Mouse (Mus musculus): Measurements from ENCODE around the gene Pip5k1c.

The Pip5k1c gene

GRCm38 (mm10) chr10:81323791-81324530 lies 31.2 kb downstream of the Pip5k1c start:
- DNase-seq (ENCODE audit: low spot score in 2 of 2), result no peak

DNA sequence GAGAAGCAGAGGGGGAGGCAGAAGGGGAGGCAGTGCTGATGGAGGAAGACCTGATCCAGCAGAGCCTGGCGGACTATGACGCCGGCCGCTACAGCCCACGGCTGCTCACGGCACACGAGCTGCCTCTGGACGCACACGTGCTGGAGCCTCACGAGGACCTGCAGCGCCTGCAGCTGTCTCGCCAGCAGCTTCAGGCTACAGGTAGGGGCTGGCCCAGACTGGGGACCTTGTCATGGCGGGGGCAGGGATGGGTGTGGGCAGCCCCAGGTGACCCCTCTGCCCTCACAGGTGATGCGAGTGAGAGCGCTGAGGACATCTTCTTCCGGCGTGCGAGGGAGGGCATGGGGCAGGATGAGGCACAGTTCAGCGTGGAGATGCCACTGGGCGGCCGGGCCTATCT lies 32.4 kb downstream of the Pip5k1c start:
- no peak for DNase-seq (ENCODE audit: low spot score in 2 of 2)

DNA sequence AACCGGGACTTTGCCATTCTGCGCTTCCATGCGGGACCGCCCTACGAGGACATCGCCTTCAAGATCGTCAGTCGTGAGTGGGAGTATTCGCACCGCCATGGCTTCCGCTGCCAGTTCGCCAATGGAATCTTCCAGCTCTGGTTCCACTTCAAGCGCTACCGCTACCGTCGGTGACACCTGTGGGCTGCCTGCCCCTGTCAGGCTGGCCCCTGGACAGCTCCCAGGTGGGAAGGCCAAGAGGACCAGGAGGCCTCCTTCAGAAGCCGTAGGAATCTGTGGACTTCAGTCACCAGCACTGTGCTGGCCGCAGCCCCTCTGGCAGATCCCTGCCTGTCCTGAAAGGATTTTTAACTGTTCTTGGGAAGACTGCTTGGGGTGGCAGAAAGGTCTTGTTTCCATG lies 33.0 kb downstream of the Pip5k1c start:
- no peak for DNase-seq (ENCODE audit: low spot score in 2 of 2)

DNA sequence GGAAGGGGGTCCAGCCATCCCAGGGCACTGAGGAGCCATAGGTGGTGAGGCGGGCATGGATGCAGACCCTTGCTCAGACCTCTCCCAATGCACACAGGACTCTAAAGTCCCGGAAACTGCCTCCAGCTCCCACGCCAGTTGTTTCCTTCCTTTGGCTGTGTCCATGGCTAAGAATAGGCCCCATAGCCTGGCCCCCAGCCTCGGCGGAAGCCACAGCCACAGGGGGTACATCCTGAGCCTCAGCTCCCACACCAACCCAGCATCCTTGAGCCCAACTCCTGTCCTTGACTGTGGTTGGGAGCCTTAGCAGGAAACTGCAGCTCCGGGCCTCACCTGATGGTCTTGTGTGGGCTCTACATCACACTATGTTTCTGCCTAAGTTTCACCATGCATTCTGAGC lies 34.1 kb downstream of the Pip5k1c start:
- peak in 1 of 2 experiments; percentile 42 for DNase-seq (ENCODE audit: low spot score in 2 of 2)

- peak in 1 of 2 experiments; percentile 25 for DNase-seq (ENCODE audit: low spot score in 2 of 2)
These were observed 35.2 kb downstream of the Pip5k1c start for GRCm38 (mm10) chr10:81327959-81328358.

GRCm38 (mm10) chr10:81328386-81328785 lies 35.6 kb downstream of the Pip5k1c start, which contains the start of gene Tbxa2r:
TSS of gene Tbxa2r (plus strand) at chr10:81328731.
- peak; percentile 87 to 89 for DNase-seq (ENCODE audit: low spot score in 2 of 2)

- peak; percentile 86 to 90 for DNase-seq (ENCODE audit: low spot score in 2 of 2)
These were observed 36.6 kb downstream of the Pip5k1c start for GRCm38 (mm10) chr10:81329194-81329975.

DNA sequence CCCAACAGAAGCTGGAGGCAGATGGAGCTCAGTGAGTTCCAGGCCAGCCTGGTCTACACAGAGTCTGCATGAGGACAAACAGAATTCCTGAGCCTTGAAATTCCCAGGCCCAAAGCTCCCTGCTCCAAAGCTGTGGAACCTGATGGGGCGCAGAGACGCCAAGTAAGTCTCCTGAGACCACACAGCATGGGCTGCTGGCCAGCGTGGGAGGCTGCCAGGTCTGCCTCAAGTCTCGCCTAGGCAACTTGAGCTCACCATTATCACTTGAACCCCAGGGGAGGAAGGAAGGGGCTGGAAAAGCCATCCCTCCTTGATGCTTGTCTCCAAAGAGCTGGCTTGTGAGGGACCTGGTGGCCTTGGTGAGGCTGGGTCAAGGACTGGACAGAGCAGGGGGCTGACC lies 37.2 kb downstream of the Pip5k1c start:
- no peak for DNase-seq (ENCODE audit: low spot score in 2 of 2)

DNA sequence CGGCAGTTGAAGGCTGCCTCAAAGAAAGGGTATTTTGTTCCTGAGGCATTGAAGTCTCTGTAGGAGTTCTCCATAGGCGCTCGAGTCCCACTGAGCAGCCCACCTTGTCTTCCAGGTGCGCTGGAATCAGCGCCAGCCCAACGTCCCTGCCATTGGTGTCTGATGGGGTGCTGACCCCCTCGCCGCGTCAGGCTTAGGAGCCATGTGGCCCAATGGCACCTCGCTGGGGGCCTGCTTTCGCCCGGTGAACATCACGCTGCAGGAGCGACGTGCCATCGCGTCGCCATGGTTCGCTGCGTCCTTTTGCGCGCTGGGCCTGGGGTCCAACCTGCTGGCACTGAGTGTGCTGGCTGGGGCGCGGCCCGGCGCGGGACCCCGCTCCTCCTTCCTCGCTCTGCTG lies 39.5 kb downstream of the Pip5k1c start:
- no peak for DNase-seq (ENCODE audit: low spot score in 2 of 2)

GRCm38 (mm10) chr10:81334324-81334723 lies 41.6 kb downstream of the Pip5k1c start:
- no peak for DNase-seq (ENCODE audit: low spot score in 2 of 2)

GRCm38 (mm10) chr10:81335393-81336340 lies 42.9 kb downstream of the Pip5k1c start:
- no peak for DNase-seq (ENCODE audit: low spot score in 2 of 2)

DNA sequence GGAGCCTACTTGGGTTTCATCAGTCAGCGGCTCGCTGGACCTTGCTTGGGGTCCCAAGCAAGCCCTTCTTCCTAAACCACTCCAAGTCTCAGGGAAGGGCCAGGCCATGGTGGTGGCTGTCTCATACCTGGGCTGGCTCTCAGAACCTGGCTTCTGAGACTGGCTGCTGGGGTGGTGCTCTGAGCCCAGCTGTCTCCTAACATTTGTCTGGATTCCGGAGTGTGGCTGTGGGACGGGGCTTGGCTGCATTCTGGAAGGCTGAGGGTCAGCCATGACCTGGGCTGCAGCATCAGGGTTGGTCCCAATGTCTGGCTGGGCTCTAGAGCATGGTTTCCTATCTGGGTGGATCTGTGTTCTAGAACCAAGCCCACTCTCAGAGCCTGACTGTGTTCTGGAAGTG lies 43.8 kb downstream of the Pip5k1c start:
- no peak for DNase-seq (ENCODE audit: low spot score in 2 of 2)

DNA sequence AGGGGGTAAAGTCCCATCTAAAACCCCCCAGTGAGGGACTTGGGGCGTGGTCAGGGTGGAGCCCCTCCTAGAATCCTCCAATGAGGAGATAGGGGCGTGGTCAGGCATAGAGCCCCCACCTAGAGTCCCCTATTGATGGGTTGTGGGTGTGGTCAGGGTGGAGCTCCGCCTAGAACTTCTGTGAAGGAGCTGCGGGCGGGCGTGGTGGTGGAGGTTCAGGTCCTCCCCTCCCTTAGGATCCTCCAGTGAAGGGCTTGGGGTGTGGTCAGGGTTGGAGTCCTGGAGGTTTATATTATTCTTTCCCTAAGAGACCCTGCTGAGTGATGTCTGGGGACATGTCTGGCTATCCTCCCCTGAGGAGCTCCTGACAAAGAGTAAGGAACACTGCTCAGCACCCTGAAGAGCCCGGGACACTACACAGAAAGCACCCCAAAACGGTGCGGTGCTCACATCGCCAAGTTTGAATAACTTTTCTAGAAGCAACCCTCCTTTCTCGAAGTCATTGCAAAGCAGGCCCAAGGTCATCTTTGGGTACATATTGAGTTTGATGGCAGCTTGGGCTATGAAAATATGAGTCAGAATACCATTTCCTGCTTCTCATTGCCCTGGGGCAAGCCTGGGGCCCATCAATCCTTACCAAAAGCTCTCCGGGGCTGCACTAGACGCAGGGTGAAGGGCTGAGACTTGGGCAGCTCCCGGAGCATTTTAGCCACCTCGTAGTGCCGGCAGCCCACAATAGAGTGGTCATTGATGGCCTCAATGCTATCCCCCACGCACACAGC lies 48.0 kb downstream of the Pip5k1c start:
- DNase-seq (ENCODE audit: low spot score in 2 of 2), result no peak

DNA sequence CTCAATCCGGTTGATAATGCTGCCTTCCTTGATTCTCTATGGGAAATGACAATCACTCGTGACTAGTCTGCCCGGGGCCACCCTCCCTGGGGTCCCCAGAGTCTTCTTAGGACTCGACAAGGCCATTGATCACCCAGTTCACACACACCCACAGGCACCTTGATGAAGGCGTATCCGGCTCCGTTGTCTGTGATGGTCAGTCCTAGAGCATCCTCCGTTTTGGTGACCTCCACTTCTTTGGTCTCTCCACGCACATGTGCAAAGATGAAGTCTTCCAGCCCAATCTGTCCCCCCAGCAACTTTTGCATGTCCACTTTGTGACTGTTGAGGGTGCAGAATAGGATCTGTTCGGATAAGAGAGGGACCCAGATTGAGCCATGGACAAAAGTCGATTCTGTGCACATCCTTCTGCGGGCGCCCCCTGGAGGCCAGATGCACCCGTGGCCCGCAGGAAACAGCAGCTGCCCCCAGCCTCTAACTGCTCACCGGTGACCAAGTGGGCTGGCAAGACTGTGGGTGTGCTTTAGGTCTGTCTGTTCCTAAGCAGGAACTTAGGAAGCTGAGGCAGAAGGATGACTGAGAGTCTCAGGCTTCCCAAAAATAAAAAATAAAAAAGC lies 48.7 kb downstream of the Pip5k1c start:
- peak; percentile 62 to 90 for DNase-seq (ENCODE audit: low spot score in 2 of 2)

DNA sequence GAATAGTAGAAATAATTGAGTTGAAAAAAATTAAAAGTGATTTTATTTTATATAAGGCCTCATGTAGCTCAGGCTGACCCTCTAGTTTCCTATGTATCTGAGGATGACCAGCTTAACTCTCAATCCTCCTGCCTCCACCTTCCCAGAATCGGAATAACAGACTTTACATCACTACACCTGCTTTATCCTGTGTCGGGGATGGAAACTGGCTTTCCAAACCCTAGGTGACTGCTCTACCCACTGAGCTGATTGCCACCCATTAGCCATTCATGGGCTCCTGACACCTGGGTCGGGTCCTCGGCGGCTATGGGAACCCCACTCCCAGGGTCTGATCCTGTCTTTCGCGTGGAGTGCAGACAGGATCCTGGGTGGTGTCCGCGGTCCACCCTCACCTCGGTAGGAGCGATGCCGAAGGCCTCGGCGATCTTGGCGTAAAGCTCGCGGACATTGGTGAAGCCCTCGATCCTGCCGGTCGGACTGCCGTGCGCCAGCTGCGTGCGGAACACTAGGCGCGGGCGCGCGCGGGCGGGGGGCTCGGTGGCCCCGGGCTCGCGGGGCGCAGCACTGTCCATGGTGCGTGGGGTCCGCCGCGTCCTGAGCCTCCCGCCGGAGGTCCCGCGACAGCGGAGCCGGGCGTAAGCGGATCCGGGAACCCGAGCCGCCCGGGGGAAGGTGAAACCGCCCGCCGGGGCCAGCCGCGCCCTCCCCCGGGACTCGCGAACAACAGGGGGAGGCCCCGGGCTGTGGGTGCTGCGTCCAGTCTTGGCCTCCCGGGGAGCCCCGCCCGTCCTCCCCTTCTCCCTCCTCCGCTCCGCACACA lies 50.1 kb downstream of the Pip5k1c start, which contains the start of gene Gipc3:
Gene Gipc3, minus strand, starts transcription at position 581 of the 820 bp plus-strand sequence.
- no peak for DNase-seq (ENCODE audit: low spot score in 2 of 2)

GRCm38 (mm10) chr10:81344421-81345161 lies 51.8 kb downstream of the Pip5k1c start:
- no peak for DNase-seq (ENCODE audit: low spot score in 2 of 2)

GRCm38 (mm10) chr10:81345162-81345534 lies 52.4 kb downstream of the Pip5k1c start:
- DNase-seq (ENCODE audit: low spot score in 2 of 2), result no peak

DNA sequence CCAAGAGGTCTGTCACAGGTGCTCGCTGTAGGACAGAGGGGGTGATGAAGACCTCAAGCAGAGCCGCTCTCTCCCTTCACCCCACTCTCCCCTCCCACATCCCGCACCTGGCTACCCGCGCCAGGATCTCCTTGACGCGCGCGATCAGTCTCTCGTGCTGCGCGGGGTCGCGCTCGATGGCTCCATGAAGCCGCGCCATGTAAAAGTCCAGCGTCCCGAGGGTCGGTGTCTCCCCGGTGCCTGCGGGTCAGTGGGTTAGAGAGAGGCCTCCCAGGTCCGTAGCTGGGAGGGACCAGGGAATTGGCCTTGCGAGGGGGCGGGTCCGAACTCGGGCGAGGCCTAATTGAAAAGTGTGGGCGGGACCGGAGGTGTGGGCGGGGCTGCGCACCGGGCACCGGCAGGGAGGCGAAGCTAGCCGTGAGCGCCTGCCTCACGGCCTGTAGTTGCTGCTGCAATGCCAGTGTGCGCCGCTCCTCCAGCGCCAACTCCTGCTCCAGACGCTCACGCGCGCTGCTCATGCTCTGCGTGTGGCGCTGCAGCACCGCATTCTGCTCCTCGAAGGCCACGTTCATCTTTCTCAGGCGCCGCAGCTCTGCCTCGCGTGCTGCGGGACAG lies 53.8 kb downstream of the Pip5k1c start:
- DNase-seq (ENCODE audit: low spot score in 2 of 2), result peak in 1 of 2 experiments; percentile 37

DNA sequence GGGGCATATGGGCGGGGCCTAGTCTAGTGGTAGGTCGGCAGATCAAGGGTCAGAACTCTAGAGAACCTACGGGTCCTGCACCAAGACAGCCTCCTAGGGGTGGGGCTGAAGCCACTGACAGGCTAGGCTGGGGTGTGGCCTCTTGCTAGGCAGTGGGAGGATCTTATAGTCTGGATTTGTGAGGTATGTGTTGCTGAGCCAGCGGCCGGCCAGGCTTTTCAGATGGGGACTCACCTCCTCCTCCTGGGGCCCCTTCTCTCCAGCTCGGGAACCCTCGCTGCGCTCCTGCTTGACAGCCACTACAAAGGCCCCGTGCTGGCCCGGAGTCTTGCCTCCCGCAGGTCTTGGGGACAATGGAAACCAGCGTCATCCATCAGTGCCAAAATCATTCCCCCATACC lies 56.4 kb downstream of the Pip5k1c start:
- no peak for DNase-seq (ENCODE audit: low spot score in 2 of 2)
